Mouse (Mus musculus): ENCODE measurements at regions not wholly inside any gene's neighbourhood (a gene's known extent, or its start where the extent isn't known, plus 50 kb on each side); places are given as distances from the start of the nearest gene placed in this dataset.

- TF ChIP-seq POLR2A (IDR thresholded peaks at IDR 0.05; ENCODE audit: borderline replicate concordance, extremely low read depth, insufficient read depth, insufficient read length, poor library complexity, severe bottlenecking) (no peak), CTCF (IDR thresholded peaks at IDR 0.05; ENCODE audit: borderline replicate concordance, extremely low read depth, insufficient read depth, insufficient read length) (peak; percentile 18; the same call in 1 of the 2 replicates)
These were observed 100.7 kb downstream of the 9530068E07Rik start for GRCm38 (mm10) chr11:52496908-52497307.
